19 mouse cellular contexts compared by ENCODE assay signal in the genomic region with DNA sequence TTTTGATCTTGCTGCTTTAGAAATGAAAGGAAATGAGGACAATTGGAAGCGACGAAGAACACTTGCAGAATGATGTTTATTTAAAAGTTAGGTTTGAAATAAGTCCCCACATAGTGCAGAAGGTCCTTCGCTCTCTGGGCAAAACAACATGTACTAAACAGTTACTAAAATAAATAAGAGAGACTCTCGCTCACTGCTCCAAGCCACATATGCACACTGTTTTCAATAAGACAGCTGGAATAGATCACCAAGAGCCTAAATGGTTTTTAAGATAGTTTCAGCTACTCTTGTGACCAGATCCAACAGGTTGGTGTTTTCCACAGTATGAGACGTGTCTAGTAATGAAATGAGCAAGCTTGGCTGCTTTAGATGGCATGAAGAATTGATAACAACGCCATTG.
DNase-seq lines count a peak whose midpoint lies in the region; ATAC-seq and TF ChIP-seq lines count a peak whose summit lies in the region.
"Had no signal": no experiment of that assay in that cellular context is flagged by ENCODE, and none has a peak within 500 bp of the region (broad histone marks: within the 10 kb centered on the region; RNA-seq: fewer than 3 reads in every experiment).

No protein-coding gene starts in this region.

- ATAC-seq in lung, postnatal 0 days = peak; percentile 41
- ATAC-seq in limb, embryonic 15.5 days (ENCODE audit: insufficient number of reproducible peaks, low FRiP score, low TSS enrichment, low read depth) = no peak
- no peak for ATAC-seq in inflammation-experienced regulatory T-cells, adult 6 months
- ATAC-seq: liver, postnatal 0 days had no signal

- WGBS in kidney, adult 2 months = 74% methylated on average over 6 of the region's 6 CpGs
- WGBS in lung, postnatal 0 days = 47% methylated on average over 6 of the region's 6 CpGs
- WGBS in limb, embryonic 15.5 days = 59% methylated on average over 6 of the region's 6 CpGs

- H3K27me3 ChIP-seq in kidney, adult 2 months (replicated peaks; ENCODE audit: control insufficient read depth, insufficient read depth, low read length) = no peaks in the 10 kb centered on the region
- no peaks in the 10 kb centered on the region for H3K27me3 ChIP-seq in lung, postnatal 0 days (replicated peaks; ENCODE audit: insufficient read depth, low read length)
- H3K27me3 ChIP-seq in limb, embryonic 15.5 days = no peaks in the 10 kb centered on the region
- H3K27me3 ChIP-seq: midbrain, embryonic 15.5 days had no signal

- H3K27ac ChIP-seq in kidney, adult 2 months (ENCODE audit: insufficient read depth, low read depth, low read length) = no peak overlapping the region
- no peak overlapping the region for H3K27ac ChIP-seq in lung, postnatal 0 days (ENCODE audit: low read length)
- 0 out of 2 replicates have a peak overlapping the region, but pooled peaks have one; percentile 0 for H3K27ac ChIP-seq in limb, embryonic 15.5 days
- H3K27ac ChIP-seq: forebrain, embryonic 10.5 days; heart, embryonic 10.5 days; hindbrain, embryonic 14.5 days; midbrain, embryonic 15.5 days had no signal

- H3K4me2 ChIP-seq in lung, postnatal 0 days (replicated peaks; ENCODE audit: low read depth, low read length) = no peak overlapping the region
- H3K4me2 ChIP-seq in limb, embryonic 15.5 days = no peak overlapping the region
- H3K4me2 ChIP-seq: hindbrain, embryonic 14.5 days; liver, embryonic 11.5 days; midbrain, embryonic 15.5 days had no signal

- TF ChIP-seq POLR2A in kidney, adult 2 months (IDR thresholded peaks at IDR 0.05; ENCODE audit: low read depth, low read length) = no peak

- H3K9me3 ChIP-seq in lung, postnatal 0 days (ENCODE audit: low read length) = no peaks in the 10 kb centered on the region
- no peaks in the 10 kb centered on the region for H3K9me3 ChIP-seq in limb, embryonic 15.5 days
- H3K9me3 ChIP-seq: forebrain, embryonic 10.5 days; heart, embryonic 10.5 days; midbrain, embryonic 15.5 days had no signal

- H3K9ac ChIP-seq in lung, postnatal 0 days (replicated peaks; ENCODE audit: low read depth) = no peak overlapping the region
- H3K9ac ChIP-seq in limb, embryonic 15.5 days = no peak overlapping the region
- H3K9ac ChIP-seq: hindbrain, embryonic 14.5 days; liver, postnatal 0 days; midbrain, embryonic 15.5 days had no signal

- H3K4me3 ChIP-seq in kidney, adult 2 months (ENCODE audit: insufficient read depth, low read depth, low read length) = no peak overlapping the region
- H3K4me3 ChIP-seq in lung, postnatal 0 days (ENCODE audit: low read depth, low read length) = no peak overlapping the region
- no peak overlapping the region for H3K4me3 ChIP-seq in limb, embryonic 15.5 days
- H3K4me3 ChIP-seq: forebrain, embryonic 10.5 days; heart, embryonic 10.5 days; midbrain, embryonic 15.5 days had no signal

- DNase-seq in kidney, adult 2 months = peak; percentile 1
- DNase-seq in kidney, postnatal 36 days = no peak
- peak; percentile 31 for DNase-seq in lung, postnatal 0 days (ENCODE audit: low spot score)
- DNase-seq in lung, postnatal 14 days = no peak
- DNase-seq in left cerebral cortex, postnatal 14 days (ENCODE audit: low spot score in 2 of 2) = no peak
- DNase-seq: adrenal gland, postnatal 25 days; gastrocnemius, postnatal 10 days; layer of hippocampus, adult 9-11 months; liver, postnatal 0 days; right cerebral cortex, adult 18-20 months; right cerebral cortex, postnatal 4 days; thymus, postnatal 14 days had no signal

- no peaks in the 10 kb centered on the region for H3K4me1 ChIP-seq in kidney, adult 2 months (ENCODE audit: control insufficient read depth, insufficient read depth, low read length)
- H3K4me1 ChIP-seq in lung, postnatal 0 days (ENCODE audit: insufficient read depth, low read depth, low read length) = no peaks in the 10 kb centered on the region
- H3K4me1 ChIP-seq in limb, embryonic 15.5 days = no peaks in the 10 kb centered on the region

- TF ChIP-seq CTCF in kidney, adult 2 months (conservative IDR thresholded peaks at IDR 0.05; ENCODE audit: insufficient read depth, insufficient read length, low read depth, low read length) = no peak
- TF ChIP-seq CTCF in lung, postnatal 0 days (IDR thresholded peaks at IDR 0.05) = no peak

- intact Hi-C loops in left cerebral cortex, postnatal 14 days (cut with DNase I) = no loop called here

- no peaks in the 10 kb centered on the region for H3K36me3 ChIP-seq in kidney, adult 2 months (ENCODE audit: control insufficient read depth, insufficient read depth, low read length)
- no peaks in the 10 kb centered on the region for H3K36me3 ChIP-seq in lung, postnatal 0 days (ENCODE audit: insufficient read depth, low read length)
- H3K36me3 ChIP-seq in limb, embryonic 15.5 days = no peaks in the 10 kb centered on the region
- H3K36me3 ChIP-seq: forebrain, embryonic 10.5 days; heart, embryonic 10.5 days; midbrain, embryonic 15.5 days had no signal

- TF ChIP-seq EP300 in lung, postnatal 0 days (IDR thresholded peaks at IDR 0.05) = no peak

Comparison
In these comparisons a context has a peak if more than half of its experiments do, and no peak if none do; other contexts are left out.
1. DNase-seq: peak in kidney, adult 2 months (single experiment) and lung, postnatal 0 days (single experiment); none in kidney, postnatal 36 days (0 of 2), lung, postnatal 14 days (single experiment) and left cerebral cortex, postnatal 14 days (0 of 2).